Mouse (Mus musculus): ENCODE results near the gene Gfap.

Gene Gfap

GRCm38 (mm10) chr11:102900763-102901162, at the start of gene Gfap:
Gene Gfap, minus strand, starts transcription at chr11:102900912.
- in situ Hi-C loops (cut with MboI, MseI), result no loop called here

GRCm38 (mm10) chr11:102948043-102948961, 47.6 kb upstream of the Gfap start:
- in situ Hi-C loops (cut with MboI, MseI), result loop anchor here (10.0 kb wide), 1 partner anchor 614 kb away; no protein-coding TSS in a partner anchor

- in situ Hi-C loops (cut with MboI, MseI), result loop anchor here (10.0 kb wide), 1 partner anchor 612 kb away; no protein-coding TSS in a partner anchor
These were observed 46.3 kb upstream of the Gfap start for GRCm38 (mm10) chr11:102946992-102947343.

GRCm38 (mm10) chr11:102946265-102946991, 45.7 kb upstream of the Gfap start, which contains the start of gene C1ql1:
Gene C1ql1, minus strand, starts transcription at chr11:102946688.
- in situ Hi-C loops (cut with MboI, MseI), result loop anchor here (10.0 kb wide), 1 partner anchor 612 kb away; no protein-coding TSS in a partner anchor

GRCm38 (mm10) chr11:102945306-102946264, 44.9 kb upstream of the Gfap start:
- in situ Hi-C loops (cut with MboI, MseI), result loop anchor here (10.0 kb wide), 1 partner anchor 611 kb away; no protein-coding TSS in a partner anchor

DNA sequence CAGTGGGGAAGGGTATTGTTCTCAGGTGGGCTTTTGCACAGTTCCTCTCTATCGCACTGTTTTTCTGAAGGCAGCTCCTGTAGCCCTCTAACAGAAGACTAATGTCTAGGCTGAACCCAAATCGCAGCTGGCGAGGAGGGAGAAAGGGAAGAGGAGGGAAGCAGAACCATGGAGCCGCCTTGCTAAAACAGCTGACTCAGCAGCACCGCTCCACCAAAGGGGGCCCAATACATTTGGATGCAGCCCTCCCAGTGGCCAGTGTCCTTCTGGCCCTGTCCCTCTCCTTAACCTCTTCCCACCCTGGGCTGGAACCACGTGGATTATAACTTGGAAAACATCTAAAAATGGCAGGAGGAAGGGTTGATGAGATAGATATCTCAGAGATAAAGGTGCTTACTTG, 40.5 kb upstream of the Gfap start:
- in situ Hi-C loops (cut with MboI, MseI), result loop anchor here (10.0 kb wide), 1 partner anchor 606 kb away; no protein-coding TSS in a partner anchor

GRCm38 (mm10) chr11:102939024-102939675, 38.4 kb upstream of the Gfap start:
- in situ Hi-C loops (cut with MboI, MseI), result no loop called here

DNA sequence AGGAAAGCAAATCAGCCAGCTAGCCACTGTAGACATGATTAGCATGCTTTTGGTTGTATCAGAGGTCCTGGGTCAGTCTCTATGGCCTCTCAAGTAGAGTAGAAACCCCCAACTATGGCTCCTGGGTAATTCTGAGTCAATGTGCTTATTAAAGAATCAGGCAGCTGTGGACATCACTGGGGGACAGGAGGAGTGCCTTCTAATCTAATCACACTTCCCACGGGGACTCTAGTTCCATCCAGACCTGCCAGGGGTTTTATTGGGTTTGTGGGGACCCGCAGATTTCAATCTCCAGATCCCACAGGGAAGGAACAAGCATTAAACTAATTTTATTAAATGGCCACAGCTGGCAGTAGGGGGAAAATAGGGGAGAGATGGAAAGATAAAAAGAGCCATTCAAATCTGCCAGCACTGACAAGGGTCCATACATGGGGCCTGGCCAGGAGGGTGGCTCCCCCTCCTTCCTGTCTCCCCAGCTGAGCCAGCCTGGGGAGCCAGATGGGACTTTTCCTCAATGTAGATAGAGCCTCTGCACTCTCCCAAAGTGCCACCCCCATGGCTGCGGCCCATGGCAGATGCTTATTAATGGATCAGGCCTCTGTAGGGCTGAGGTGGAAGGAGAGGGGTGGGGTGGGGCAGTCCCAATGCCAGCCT, 36.9 kb upstream of the Gfap start:
- in situ Hi-C loops (cut with MboI, MseI), result no loop called here

DNA sequence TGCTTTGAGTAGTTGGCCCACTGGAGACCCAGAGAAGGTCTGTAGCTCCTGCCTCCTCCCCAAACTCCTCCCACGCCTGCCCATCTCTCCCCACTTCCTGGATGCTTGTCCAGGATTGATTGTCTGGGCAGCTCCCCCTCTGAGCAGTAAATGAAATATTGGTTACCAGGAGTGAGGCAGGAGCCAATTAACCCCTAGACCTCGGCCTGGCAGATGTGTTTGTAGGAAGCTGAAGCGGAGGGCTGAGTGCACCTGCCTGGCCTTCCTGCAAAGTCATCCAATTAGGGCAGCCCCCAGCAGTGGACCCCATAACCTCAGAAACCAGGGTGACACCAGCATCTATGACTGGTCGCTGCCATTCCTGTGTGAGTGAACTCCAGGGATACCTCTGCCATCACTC, 35.6 kb upstream of the Gfap start:
- in situ Hi-C loops (cut with MboI, MseI), result no loop called here

GRCm38 (mm10) chr11:102930672-102931071, 30.0 kb upstream of the Gfap start:
- in situ Hi-C loops (cut with MboI, MseI), result no loop called here

DNA sequence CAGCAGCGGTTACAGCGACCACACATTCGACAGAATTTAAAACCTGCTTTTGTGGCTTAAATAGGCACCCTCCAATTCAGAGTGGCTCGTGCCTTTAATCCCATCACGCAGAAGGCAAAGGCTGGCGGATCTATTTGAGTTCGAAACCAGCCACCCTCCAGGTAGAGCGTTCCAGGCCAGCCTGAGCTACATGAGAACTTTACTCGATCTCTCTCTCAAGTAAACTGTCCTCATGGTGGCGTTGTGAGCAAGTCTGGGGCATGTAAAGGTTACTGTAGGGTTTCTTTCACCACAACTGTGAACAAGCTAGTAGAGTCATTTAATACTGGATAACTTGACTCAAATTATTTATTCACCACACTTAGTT, 24.6 kb upstream of the Gfap start:
- in situ Hi-C loops (cut with MboI, MseI), result no loop called here

GRCm38 (mm10) chr11:102924557-102925350, 24.0 kb upstream of the Gfap start, which contains the start of gene Kif18b:
Gene Kif18b, minus strand, starts transcription at chr11:102925124.
- in situ Hi-C loops (cut with MboI, MseI), result no loop called here

GRCm38 (mm10) chr11:102921491-102921890, 20.8 kb upstream of the Gfap start:
- in situ Hi-C loops (cut with MboI, MseI), result no loop called here

GRCm38 (mm10) chr11:102918077-102918476, 17.4 kb upstream of the Gfap start:
- in situ Hi-C loops (cut with MboI, MseI), result no loop called here

GRCm38 (mm10) chr11:102915380-102915779, 14.7 kb upstream of the Gfap start:
- in situ Hi-C loops (cut with MboI, MseI), result no loop called here

DNA sequence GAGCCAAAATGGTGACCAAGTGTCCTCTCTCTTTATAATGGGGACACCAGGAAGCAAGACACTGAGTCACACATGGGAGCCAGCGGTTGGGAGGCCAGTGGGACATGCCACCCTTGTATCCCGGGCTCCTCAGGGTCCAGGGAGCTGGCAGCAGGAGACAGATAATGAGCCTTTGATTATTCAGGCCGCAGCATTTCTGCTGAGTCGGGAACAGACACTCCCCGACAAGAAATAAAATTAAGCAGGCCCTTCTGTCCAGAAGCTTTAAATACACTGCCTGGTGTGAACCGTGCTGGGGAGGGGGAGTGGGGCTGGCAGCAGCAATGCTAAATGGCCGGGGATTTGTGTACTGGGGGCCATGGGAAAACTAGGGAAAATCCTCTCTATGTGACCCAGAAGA, 10.7 kb upstream of the Gfap start:
- in situ Hi-C loops (cut with MboI, MseI), result no loop called here

- in situ Hi-C loops (cut with MboI, MseI), result no loop called here
These were observed 2.9 kb upstream of the Gfap start for GRCm38 (mm10) chr11:102903654-102904053.

DNA sequence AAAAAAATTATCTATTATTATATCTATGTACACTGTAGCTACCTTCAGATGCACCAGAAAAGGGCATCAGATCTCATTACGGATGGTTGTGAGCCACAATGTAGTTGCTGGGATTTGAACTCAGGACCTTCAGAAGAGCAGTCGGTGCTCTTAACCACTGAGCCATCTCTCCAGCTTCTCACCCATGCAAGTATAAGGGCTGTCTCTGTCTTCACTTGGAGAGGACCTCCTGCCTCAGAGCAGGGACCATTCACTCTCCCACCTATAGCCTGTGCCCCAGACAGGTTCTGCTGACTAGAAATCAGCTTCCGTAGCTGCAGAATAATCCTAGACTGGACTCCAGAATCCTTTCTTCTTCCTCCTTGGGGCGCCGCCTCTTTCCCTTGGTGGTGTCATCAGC, 1.4 kb upstream of the Gfap start:
- in situ Hi-C loops (cut with MboI, MseI), result no loop called here

GRCm38 (mm10) chr11:102901199-102901598, 487 bp upstream of the Gfap start:
- in situ Hi-C loops (cut with MboI, MseI), result no loop called here
